Mouse (Mus musculus): ENCODE data around the gene Gm45021. TPM values are rescaled to one million over a fixed set of nuclear protein-coding genes. Genes with fewer than 3 reads are reported as not detected.
"Not testable (repeated sequence)": the region's sequence is repeated elsewhere in the genome, so short reads cannot be mapped to it uniquely, and the experiment has no call there.

Gm45021 gene
- polyA plus RNA-seq, 1 experiment, result not detected

DNA sequence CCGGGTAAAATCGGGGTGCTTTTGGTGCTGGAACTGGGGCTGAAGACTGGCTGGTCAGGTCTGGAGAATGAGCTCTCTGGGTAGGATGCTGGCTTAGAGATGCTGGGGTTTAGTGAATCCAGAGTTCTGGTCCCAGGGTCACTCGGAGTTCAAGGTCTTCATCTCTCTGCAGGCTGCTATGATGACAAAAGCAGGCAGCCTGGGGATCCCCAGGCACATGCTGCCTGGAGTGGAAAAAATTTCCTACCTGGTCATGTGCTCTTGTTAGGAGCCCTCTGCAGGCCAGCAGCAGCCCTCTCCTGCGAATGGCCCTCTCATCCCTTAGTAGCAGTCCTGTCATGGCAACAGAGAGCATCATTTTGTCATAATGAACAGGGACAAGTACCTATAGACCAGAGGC is 24.1 kb downstream of the Gm45021 start:
- TF ChIP-seq POLR2A (IDR thresholded peaks at IDR 0.05; ENCODE audit: low read depth, low read length) (no peak), CTCF (IDR thresholded peaks at IDR 0.05; ENCODE audit: extremely low read depth, insufficient read length, insufficient replicate concordance, low read depth, low read length) (no peak)
- no peak overlapping the region for H3K4me3 ChIP-seq (ENCODE audit: low read depth, low read length)
- H3K36me3 ChIP-seq (ENCODE audit: control insufficient read depth, insufficient read depth, low read length), result no peaks in the 10 kb centered on the region
- 95% methylated on average over 4 of the region's 4 CpGs for WGBS
- H3K4me1 ChIP-seq (ENCODE audit: control insufficient read depth, insufficient read depth, insufficient read length, low read length), result no peaks in the 10 kb centered on the region
- no peak overlapping the region for H3K27ac ChIP-seq (ENCODE audit: insufficient read depth, low read depth, low read length)
- H3K27me3 ChIP-seq (ENCODE audit: control insufficient read depth, insufficient read depth, low read length), result no peaks in the 10 kb centered on the region

DNA sequence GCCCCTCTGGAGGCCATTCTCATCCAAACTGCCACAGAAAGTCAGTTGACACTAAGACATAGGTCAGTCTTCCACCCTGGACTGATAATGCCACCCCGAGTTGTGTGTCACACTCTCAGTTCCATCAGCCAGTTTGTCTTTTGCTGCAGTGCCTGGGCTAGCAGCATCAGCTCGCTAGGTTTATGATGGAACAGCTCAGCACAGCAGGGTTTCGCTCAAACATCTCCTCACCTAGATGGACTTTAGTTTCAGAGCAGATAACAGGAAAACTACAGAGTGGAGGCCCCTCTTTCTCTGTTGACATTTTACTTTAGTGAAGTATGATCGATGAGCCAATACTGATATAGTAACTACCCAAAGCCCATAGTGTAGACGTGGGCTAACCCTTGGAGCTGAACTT is 25.3 kb downstream of the Gm45021 start:
- no peaks in the 10 kb centered on the region for H3K27me3 ChIP-seq (ENCODE audit: control insufficient read depth, insufficient read depth, low read length)
- 62% methylated on average over 5 of the region's 5 CpGs for WGBS
- TF ChIP-seq CTCF (IDR thresholded peaks at IDR 0.05; ENCODE audit: extremely low read depth, insufficient read length, insufficient replicate concordance, low read depth, low read length), result no peak
- no peak overlapping the region for H3K4me3 ChIP-seq (ENCODE audit: low read depth, low read length)
- H3K27ac ChIP-seq (ENCODE audit: insufficient read depth, low read depth, low read length), result no peak overlapping the region
- peaks cover 2% of the 10 kb centered on the region for H3K36me3 ChIP-seq (ENCODE audit: control insufficient read depth, insufficient read depth, low read length)
- no peaks in the 10 kb centered on the region for H3K4me1 ChIP-seq (ENCODE audit: control insufficient read depth, insufficient read depth, insufficient read length, low read length)

DNA sequence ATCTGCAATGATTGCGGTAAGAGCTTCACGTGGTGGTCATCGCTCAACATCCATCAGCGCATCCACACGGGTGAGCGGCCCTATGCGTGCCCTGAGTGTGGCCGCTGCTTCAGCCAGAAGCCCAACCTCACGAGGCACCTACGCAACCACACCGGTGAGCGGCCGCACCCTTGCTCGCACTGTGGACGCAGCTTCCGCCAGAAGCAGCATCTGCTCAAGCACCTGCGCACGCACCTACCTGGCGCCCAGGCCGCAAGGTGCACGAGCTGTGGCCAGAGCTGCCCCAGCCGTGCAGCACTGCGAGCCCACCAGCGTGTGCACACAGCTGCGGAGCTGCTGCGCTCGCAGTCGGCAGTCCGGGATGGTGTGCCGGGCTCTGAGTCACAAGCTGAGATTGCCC is 30.6 kb downstream of the Gm45021 start:
- Histone ChIP-seq H3K27ac (ENCODE audit: insufficient read depth, low read depth, low read length) (no peak overlapping the region), H3K4me3 (ENCODE audit: low read depth, low read length) (no peak overlapping the region), H3K4me1 (ENCODE audit: control insufficient read depth, insufficient read depth, insufficient read length, low read length) (no peaks in the 10 kb centered on the region), H3K27me3 (ENCODE audit: control insufficient read depth, insufficient read depth, low read length) (no peaks in the 10 kb centered on the region), H3K36me3 (ENCODE audit: control insufficient read depth, insufficient read depth, low read length) (peaks cover 6% of the 10 kb centered on the region)
- 95% methylated on average over 30 of the region's 30 CpGs for WGBS
- TF ChIP-seq POLR2A (IDR thresholded peaks at IDR 0.05; ENCODE audit: low read depth, low read length) (no peak), CTCF (IDR thresholded peaks at IDR 0.05; ENCODE audit: extremely low read depth, insufficient read length, insufficient replicate concordance, low read depth, low read length) (no peak)

DNA sequence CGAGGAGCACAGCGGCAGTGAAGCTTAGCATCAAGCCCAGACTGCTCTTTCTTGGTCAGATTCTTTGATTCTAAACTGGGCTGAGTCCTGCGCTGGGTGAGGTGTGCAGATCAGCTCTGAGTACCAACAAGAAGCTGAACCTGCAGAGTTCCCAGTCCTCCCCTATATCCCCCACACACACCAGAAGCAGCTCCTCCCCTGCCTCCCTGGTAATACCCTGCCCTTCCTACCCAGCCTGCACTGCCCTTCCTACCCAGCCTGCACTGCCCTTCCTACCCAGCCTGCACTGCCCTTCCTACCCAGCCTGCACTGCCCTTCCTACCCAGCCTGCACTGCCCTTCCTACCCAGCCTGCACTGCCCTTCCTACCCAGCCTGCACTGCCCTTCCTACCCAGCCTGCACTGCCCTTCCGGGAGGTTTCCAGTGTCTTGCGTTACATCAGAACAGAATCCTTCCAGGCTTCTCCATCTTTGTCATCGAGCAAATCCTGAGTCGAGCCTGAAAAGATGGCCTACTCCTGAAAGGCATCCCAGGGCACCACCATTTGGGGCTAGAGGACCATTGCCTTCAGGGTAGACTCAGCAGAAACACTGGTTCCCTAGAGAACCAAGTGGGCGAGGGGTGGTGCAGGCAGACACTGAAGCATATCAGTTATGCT is 32.9 kb downstream of the Gm45021 start:
- H3K27me3 ChIP-seq (ENCODE audit: control insufficient read depth, insufficient read depth, low read length); H3K36me3 ChIP-seq (ENCODE audit: control insufficient read depth, insufficient read depth, low read length); H3K4me3 ChIP-seq (ENCODE audit: low read depth, low read length); H3K27ac ChIP-seq (ENCODE audit: insufficient read depth, low read depth, low read length); H3K4me1 ChIP-seq (ENCODE audit: control insufficient read depth, insufficient read depth, insufficient read length, low read length): not testable (repeated sequence)
- WGBS, result 88% methylated on average over 8 of the region's 8 CpGs

DNA sequence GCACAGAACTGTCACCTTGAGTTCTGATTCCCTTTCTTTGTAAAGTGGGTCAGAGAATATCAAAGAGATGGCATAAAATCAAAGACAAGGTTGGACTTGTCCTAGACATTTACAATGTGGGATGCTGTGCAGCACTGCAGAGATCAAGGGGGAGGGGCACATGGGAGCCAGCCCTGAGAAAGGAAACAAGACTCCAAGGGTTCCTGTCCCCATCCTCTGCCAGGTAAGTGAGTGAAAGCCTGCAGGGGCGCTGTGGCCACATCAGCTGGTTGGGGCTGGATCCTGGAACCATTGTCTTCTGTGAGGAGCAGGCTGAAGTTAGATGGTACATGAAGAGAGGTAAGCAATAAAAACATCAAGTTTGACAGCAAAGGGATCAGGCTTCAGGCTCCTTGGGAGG is 34.0 kb downstream of the Gm45021 start:
- H3K4me3 ChIP-seq (ENCODE audit: low read depth, low read length), result no peak overlapping the region
- no peaks in the 10 kb centered on the region for H3K4me1 ChIP-seq (ENCODE audit: control insufficient read depth, insufficient read depth, insufficient read length, low read length)
- TF ChIP-seq CTCF (IDR thresholded peaks at IDR 0.05; ENCODE audit: extremely low read depth, insufficient read length, insufficient replicate concordance, low read depth, low read length) (no peak), POLR2A (IDR thresholded peaks at IDR 0.05; ENCODE audit: low read depth, low read length) (no peak)
- no peak overlapping the region for H3K27ac ChIP-seq (ENCODE audit: insufficient read depth, low read depth, low read length)
- peaks cover 11% of the 10 kb centered on the region; the same call in 1 of the 2 replicates for H3K27me3 ChIP-seq (ENCODE audit: control insufficient read depth, insufficient read depth, low read length)
- H3K36me3 ChIP-seq (ENCODE audit: control insufficient read depth, insufficient read depth, low read length), result peaks cover 6% of the 10 kb centered on the region
- WGBS, result 64% methylated on average over 1 of the region's 1 CpGs

DNA sequence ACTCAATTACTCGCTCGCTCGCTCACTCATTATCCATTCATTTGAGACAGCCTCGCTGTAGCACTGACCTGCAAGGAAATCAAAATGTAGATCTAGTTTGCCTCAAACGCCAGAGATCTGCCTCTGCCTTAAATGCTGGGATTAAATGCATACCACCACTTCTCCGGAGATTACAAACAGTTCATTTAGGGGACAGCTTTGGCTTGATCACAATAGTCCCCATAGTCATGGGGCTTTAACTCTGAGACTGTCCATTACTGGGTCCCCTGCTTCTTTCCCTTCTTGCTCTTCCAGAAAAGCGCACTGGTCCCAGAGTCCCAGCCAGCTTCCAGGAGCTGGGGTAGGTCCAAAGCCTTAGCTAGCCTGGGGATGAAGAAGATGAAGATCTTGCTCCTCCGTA is 37.1 kb downstream of the Gm45021 start, which contains the start of gene AI854703:
Gene AI854703 (plus strand): TSS at position 301 of the 400 bp plus-strand sequence.
- Histone ChIP-seq H3K27ac (ENCODE audit: insufficient read depth, low read depth, low read length) (no peak within 1 kb of the TSS), H3K4me1 (ENCODE audit: control insufficient read depth, insufficient read depth, insufficient read length, low read length) (peaks cover 6% of the 10 kb centered on the region), H3K36me3 (ENCODE audit: control insufficient read depth, insufficient read depth, low read length) (no peaks in the 10 kb centered on the region), H3K4me3 (ENCODE audit: low read depth, low read length) (peak within 1 kb of the TSS; percentile 63), H3K27me3 (ENCODE audit: control insufficient read depth, insufficient read depth, low read length) (peaks cover 22% of the 10 kb centered on the region)
- WGBS, result 59% methylated on average over 8 of the region's 8 CpGs
- no peak for TF ChIP-seq CTCF (IDR thresholded peaks at IDR 0.05; ENCODE audit: extremely low read depth, insufficient read length, insufficient replicate concordance, low read depth, low read length)
- TF ChIP-seq POLR2A (IDR thresholded peaks at IDR 0.05; ENCODE audit: low read depth, low read length), result no peak

DNA sequence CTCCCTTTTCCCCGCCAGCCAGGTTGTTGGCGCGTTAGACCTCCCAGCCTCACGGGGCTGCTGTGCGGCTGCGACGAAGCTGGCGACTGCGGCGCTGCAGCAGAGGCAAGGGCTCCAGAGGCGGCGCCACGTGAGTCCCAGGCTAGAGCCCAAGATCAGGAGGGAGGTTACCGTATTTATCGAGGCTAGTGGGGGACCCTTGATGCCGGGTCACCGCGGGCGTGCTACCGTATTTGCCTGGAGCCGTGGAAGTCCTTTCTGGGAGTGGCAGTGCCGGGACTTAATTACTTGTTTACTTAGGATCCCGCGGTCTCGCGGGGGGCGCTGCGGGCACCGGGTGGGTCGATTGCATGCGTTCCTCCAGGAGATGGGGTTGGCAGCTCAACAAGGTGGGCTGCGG is 37.6 kb downstream of the Gm45021 start:
- Histone ChIP-seq H3K36me3 (ENCODE audit: control insufficient read depth, insufficient read depth, low read length) (no peaks in the 10 kb centered on the region), H3K27me3 (ENCODE audit: control insufficient read depth, insufficient read depth, low read length) (peaks cover 22% of the 10 kb centered on the region), H3K4me3 (ENCODE audit: low read depth, low read length) (peak overlapping the region; percentile 63), H3K27ac (ENCODE audit: insufficient read depth, low read depth, low read length) (no peak overlapping the region), H3K4me1 (ENCODE audit: control insufficient read depth, insufficient read depth, insufficient read length, low read length) (peaks cover 6% of the 10 kb centered on the region)
- TF ChIP-seq POLR2A (IDR thresholded peaks at IDR 0.05; ENCODE audit: low read depth, low read length) (no peak), CTCF (IDR thresholded peaks at IDR 0.05; ENCODE audit: extremely low read depth, insufficient read length, insufficient replicate concordance, low read depth, low read length) (no peak)
- under 1% methylated on average over 32 of the region's 32 CpGs for WGBS

Data from small intestine, adult 2 months (tissue).